Mouse (Mus musculus) ES-Bruce4 (cell line): ENCODE measurements around the gene Kcnk7. TPM values are rescaled to one million over a fixed set of nuclear protein-coding genes. Genes with fewer than 3 reads are reported as not detected.

Experiments used
- H3K27ac ChIP-seq: 2 replicates; pipeline ENCODE4 v1.5.1; 2012; ENCODE audit warnings: low read length, inconsistent platforms; ENCODE audit not compliant: insufficient read depth
- H3K27me3 ChIP-seq: 2 replicates; pipeline ENCODE4 v1.6.1; 2012; ENCODE audit warnings: mild to moderate bottlenecking, low read length, inconsistent platforms; ENCODE audit not compliant: control insufficient read depth, poor library complexity, insufficient read depth, severe bottlenecking
- H3K36me3 ChIP-seq: 2 replicates; pipeline ENCODE4 v1.6.1; 2012; ENCODE audit warnings: inconsistent platforms, mild to moderate bottlenecking, low read length, moderate library complexity; ENCODE audit not compliant: control insufficient read depth, poor library complexity, insufficient read depth, severe bottlenecking
- H3K4me1 ChIP-seq: one replicate; pipeline ENCODE4 v1.8.1; 2011; ENCODE audit warnings: low read length; ENCODE audit not compliant: control insufficient read depth, insufficient read depth
- H3K4me3 ChIP-seq: 2 replicates; pipeline ENCODE4 v1.5.1; 2011; ENCODE audit warnings: low read depth, mild to moderate bottlenecking, low read length
- H3K9ac ChIP-seq: 2 replicates; pipeline ENCODE4 v1.6.1; 2012; ENCODE audit warnings: low read depth, mild to moderate bottlenecking, inconsistent platforms; ENCODE audit not compliant: poor library complexity, severe bottlenecking
- H3K9me3 ChIP-seq: replicated peaks from 2 replicates; pipeline ENCODE4 v1.6.1; 2012; ENCODE audit warnings: mild to moderate bottlenecking, low read length, inconsistent platforms; ENCODE audit not compliant: control insufficient read depth, poor library complexity, insufficient read depth, severe bottlenecking
- CTCF ChIP-seq: IDR thresholded peaks from one replicate; pipeline ENCODE4 v1.8.1; 2011; ENCODE audit warnings: low read depth, low read length
- EP300 ChIP-seq: IDR thresholded peaks from 2 replicates; pipeline ENCODE4 v1.6.1; 2011; ENCODE audit warnings: low read depth, low read length; ENCODE audit not compliant: insufficient read depth
- POLR2A ChIP-seq: IDR thresholded peaks from one replicate; pipeline ENCODE4 v1.8.1; 2011; ENCODE audit warnings: low read length; ENCODE audit not compliant: insufficient read depth
- polyA plus RNA-seq: library from polyadenylated mRNA; stranded (reverse); fragments of >200 nt; gene quantifications from 2 replicates; pipeline ENCODE4 v1.2.4, GENCODE M21; 2011; ENCODE audit warnings: low read depth; ENCODE audit not compliant: missing spikeins, insufficient read depth, insufficient read length

Kcnk7 gene
- polyA plus RNA-seq, 1 experiment, result not detected

DNA sequence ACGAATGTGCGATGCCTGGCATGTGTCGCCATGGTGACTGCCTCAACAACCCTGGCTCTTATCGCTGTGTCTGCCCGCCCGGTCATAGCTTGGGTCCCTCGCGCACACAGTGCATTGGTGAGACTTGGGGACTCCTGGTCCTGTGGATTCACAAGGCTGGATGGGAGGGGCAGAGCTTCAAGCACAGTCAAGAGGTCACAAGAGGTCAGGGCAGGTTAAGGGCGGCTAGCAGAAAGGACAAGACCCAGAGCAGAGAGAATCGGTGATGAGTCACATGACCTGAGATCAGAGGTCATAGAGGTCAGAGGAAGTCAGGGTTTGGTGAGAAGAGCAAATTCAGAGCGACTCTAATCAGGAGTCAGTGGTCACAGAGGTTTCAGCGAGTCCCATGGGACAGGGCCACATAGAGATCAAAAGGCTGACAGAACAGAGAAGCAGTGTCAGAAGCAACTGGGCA lies 42.8 kb downstream of the Kcnk7 start:
- H3K27ac ChIP-seq, result no peak overlapping the region
- H3K27me3 ChIP-seq, result no peaks in the 10 kb centered on the region; the same call in 1 of the 2 replicates
- peaks cover 7% of the 10 kb centered on the region for H3K4me1 ChIP-seq
- H3K36me3 ChIP-seq, result no peaks in the 10 kb centered on the region
- no peak for TF ChIP-seq EP300
- TF ChIP-seq CTCF, result no peak
- TF ChIP-seq POLR2A, result no peak
- no peak overlapping the region for H3K9ac ChIP-seq
- H3K4me3 ChIP-seq, result no peak overlapping the region
- no peaks in the 10 kb centered on the region for H3K9me3 ChIP-seq

DNA sequence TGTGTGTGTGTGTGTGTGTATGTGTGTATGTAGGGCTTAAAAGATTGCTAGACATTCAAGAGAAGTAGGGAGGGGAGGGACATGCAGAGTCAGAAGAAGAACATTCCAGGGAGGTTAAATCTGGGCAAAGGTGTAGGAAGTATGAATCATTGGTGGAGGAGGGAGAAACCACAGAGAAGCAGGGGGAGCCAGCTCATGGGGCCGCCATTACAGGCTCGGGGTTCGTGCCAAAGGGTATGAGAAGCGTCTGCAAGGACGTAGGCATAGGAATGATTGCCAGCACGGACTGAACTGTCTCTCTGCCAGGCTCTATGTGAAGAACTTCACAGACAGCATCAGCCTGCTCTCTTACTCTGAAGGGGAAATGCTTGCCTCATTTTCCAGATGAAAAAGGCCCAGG lies 45.3 kb downstream of the Kcnk7 start:
- H3K9me3 ChIP-seq, result no peaks in the 10 kb centered on the region
- TF ChIP-seq POLR2A (no peak), EP300 (no peak), CTCF (no peak)
- no peak overlapping the region for H3K27ac ChIP-seq
- no peak overlapping the region for H3K4me3 ChIP-seq
- peaks cover 7% of the 10 kb centered on the region for H3K4me1 ChIP-seq
- no peaks in the 10 kb centered on the region for H3K36me3 ChIP-seq
- no peaks in the 10 kb centered on the region for H3K27me3 ChIP-seq
- H3K9ac ChIP-seq, result no peak overlapping the region

GRCm38 (mm10) chr19:5750951-5751350 lies 46.8 kb downstream of the Kcnk7 start:
- Histone ChIP-seq H3K9ac (no peak overlapping the region), H3K4me1 (peaks cover 7% of the 10 kb centered on the region), H3K27me3 (no peaks in the 10 kb centered on the region), H3K4me3 (0 out of 2 replicates have a peak overlapping the region, but pooled peaks have one; percentile 2), H3K27ac (no peak overlapping the region), H3K36me3 (no peaks in the 10 kb centered on the region), H3K9me3 (no peaks in the 10 kb centered on the region)
- TF ChIP-seq CTCF, result no peak
- TF ChIP-seq EP300, result no peak
- no peak for TF ChIP-seq POLR2A

- no peak overlapping the region for H3K27ac ChIP-seq
- no peaks in the 10 kb centered on the region for H3K36me3 ChIP-seq
- peaks cover 2% of the 10 kb centered on the region for H3K4me1 ChIP-seq
- no peak for TF ChIP-seq EP300
- no peak for TF ChIP-seq CTCF
- TF ChIP-seq POLR2A, result no peak
- no peaks in the 10 kb centered on the region for H3K9me3 ChIP-seq
- no peak overlapping the region for H3K4me3 ChIP-seq
- H3K27me3 ChIP-seq, result no peaks in the 10 kb centered on the region
- H3K9ac ChIP-seq, result no peak overlapping the region
These were observed 47.6 kb downstream of the Kcnk7 start for GRCm38 (mm10) chr19:5751742-5752141.

DNA sequence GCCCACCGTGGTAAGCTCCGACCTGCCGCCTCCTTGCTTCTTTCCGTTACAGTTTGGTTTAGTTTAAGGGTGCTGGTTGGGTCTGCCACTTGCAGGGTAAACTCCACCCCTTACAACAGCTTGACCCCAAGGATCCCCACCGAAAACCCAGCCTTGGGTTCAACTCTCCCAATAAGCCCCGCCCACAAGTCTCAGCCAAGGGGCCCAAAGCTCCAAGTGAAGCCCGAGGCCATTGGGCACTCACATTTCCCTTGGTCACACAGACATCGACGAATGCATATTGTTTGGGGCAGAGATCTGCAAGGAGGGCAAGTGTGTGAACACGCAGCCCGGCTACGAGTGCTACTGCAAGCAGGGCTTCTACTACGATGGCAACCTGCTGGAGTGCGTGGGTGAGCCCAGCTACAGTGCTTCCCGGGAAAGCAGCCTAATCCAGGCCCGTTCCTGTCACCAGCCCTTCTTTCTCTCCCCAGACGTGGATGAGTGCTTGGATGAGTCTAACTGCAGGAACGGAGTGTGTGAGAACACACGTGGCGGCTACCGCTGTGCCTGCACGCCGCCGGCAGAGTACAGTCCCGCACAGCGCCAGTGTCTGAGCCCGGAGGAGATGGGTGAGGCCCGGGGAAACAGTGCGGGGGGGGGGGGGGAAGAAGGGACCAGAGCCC lies 52.3 kb downstream of the Kcnk7 start:
- peak overlapping the region; percentile 54 for H3K4me3 ChIP-seq
- no peaks in the 10 kb centered on the region for H3K27me3 ChIP-seq
- no peaks in the 10 kb centered on the region for H3K4me1 ChIP-seq
- no peak overlapping the region for H3K27ac ChIP-seq
- TF ChIP-seq EP300 (no peak), POLR2A (no peak), CTCF (no peak)
- no peaks in the 10 kb centered on the region for H3K9me3 ChIP-seq
- H3K36me3 ChIP-seq, result peaks cover 5% of the 10 kb centered on the region; the same call in 1 of the 2 replicates
- 0 out of 2 replicates have a peak overlapping the region, but pooled peaks have one; percentile 0 for H3K9ac ChIP-seq

Other genes with a start within 250 kb of the Kcnk7 start
- 3.3 and 4.2 TPM in 2 replicates for gene Ccdc85b, start 246.5 kb upstream of the Kcnk7 start, polyA plus RNA-seq
- gene Fibp, start 243.8 kb upstream of the Kcnk7 start, polyA plus RNA-seq, result 37.7 and 47.6 TPM in 2 replicates
- gene Ctsw, start 235.9 kb upstream of the Kcnk7 start, polyA plus RNA-seq, result 1.2 and 1.6 TPM in 2 replicates
- 21.5 and 24.6 TPM in 2 replicates for gene Efemp2, start 230.4 kb upstream of the Kcnk7 start, polyA plus RNA-seq
- 14.4 and 19.6 TPM in 2 replicates for gene Mus81, start 216.0 kb upstream of the Kcnk7 start, polyA plus RNA-seq
- 878 and 879 TPM in 2 replicates for gene Cfl1, start 213.9 kb upstream of the Kcnk7 start, polyA plus RNA-seq
- gene 1700020D05Rik, start 200.6 kb upstream of the Kcnk7 start, polyA plus RNA-seq, result 0.99 and 1.5 TPM in 2 replicates
- 6.4 and 7.7 TPM in 2 replicates for gene Snx32, start 193.8 kb upstream of the Kcnk7 start, polyA plus RNA-seq
- 0.46 and 0.52 TPM in 2 replicates for gene Ovol1, start 143.7 kb upstream of the Kcnk7 start, polyA plus RNA-seq
- 1.9 TPM in 2 replicates for gene Ap5b1, start 136.3 kb upstream of the Kcnk7 start, polyA plus RNA-seq
- gene Rnaseh2c, start 102.5 kb upstream of the Kcnk7 start, polyA plus RNA-seq, result 47.2 and 56.5 TPM in 2 replicates
- 50.9 and 65.5 TPM in 2 replicates for gene Kat5, start 94.1 kb upstream of the Kcnk7 start, polyA plus RNA-seq
- 28.5 and 32.9 TPM in 2 replicates for gene Rela, start 66.9 kb upstream of the Kcnk7 start, polyA plus RNA-seq
- 13.7 and 19.1 TPM in 2 replicates for gene Sipa1, start 40.7 kb upstream of the Kcnk7 start, polyA plus RNA-seq
- 25.8 and 27.8 TPM in 2 replicates for gene Map3k11, start 15.6 kb upstream of the Kcnk7 start, polyA plus RNA-seq
- 39.7 and 43.7 TPM in 2 replicates for gene Pcnx3, start 15.5 kb upstream of the Kcnk7 start, polyA plus RNA-seq
- gene Ehbp1l1, start 21.9 kb downstream of the Kcnk7 start, polyA plus RNA-seq, result 4.3 and 5.4 TPM in 2 replicates
- 13.1 and 14.6 TPM in 2 replicates for gene Fam89b, start 25.3 kb downstream of the Kcnk7 start, polyA plus RNA-seq
- 5.9 and 8.2 TPM in 2 replicates for gene Ltbp3, start 36.5 kb downstream of the Kcnk7 start, polyA plus RNA-seq
- 37.1 and 42.8 TPM in 2 replicates for gene Scyl1, start 67.1 kb downstream of the Kcnk7 start, polyA plus RNA-seq
- gene Frmd8, start 170.9 kb downstream of the Kcnk7 start, polyA plus RNA-seq, result 26.3 and 33.1 TPM in 2 replicates
- 0.46 and 0.48 TPM in 2 replicates for gene Slc25a45, start 173.4 kb downstream of the Kcnk7 start, polyA plus RNA-seq
- gene Tigd3, start 189.8 kb downstream of the Kcnk7 start, polyA plus RNA-seq, result 1.9 and 3.6 TPM in 2 replicates
- gene Dpf2, start 208.6 kb downstream of the Kcnk7 start, polyA plus RNA-seq, result 129 and 137 TPM in 2 replicates
- 0.93 and 1.5 TPM in 2 replicates for gene Cdc42ep2, start 220.4 kb downstream of the Kcnk7 start, polyA plus RNA-seq